Mouse (Mus musculus): ENCODE data around the gene Khdc4. TPM values are rescaled to one million over a fixed set of nuclear protein-coding genes. Genes with fewer than 3 reads are reported as not detected.

The Khdc4 gene
- 100 to 1,000 TPM in 1 of 2 experiments, 10 to 100 TPM in 1; 93.7 to 133 TPM for polyA plus RNA-seq (2017; shearing (Covaris generic))

DNA sequence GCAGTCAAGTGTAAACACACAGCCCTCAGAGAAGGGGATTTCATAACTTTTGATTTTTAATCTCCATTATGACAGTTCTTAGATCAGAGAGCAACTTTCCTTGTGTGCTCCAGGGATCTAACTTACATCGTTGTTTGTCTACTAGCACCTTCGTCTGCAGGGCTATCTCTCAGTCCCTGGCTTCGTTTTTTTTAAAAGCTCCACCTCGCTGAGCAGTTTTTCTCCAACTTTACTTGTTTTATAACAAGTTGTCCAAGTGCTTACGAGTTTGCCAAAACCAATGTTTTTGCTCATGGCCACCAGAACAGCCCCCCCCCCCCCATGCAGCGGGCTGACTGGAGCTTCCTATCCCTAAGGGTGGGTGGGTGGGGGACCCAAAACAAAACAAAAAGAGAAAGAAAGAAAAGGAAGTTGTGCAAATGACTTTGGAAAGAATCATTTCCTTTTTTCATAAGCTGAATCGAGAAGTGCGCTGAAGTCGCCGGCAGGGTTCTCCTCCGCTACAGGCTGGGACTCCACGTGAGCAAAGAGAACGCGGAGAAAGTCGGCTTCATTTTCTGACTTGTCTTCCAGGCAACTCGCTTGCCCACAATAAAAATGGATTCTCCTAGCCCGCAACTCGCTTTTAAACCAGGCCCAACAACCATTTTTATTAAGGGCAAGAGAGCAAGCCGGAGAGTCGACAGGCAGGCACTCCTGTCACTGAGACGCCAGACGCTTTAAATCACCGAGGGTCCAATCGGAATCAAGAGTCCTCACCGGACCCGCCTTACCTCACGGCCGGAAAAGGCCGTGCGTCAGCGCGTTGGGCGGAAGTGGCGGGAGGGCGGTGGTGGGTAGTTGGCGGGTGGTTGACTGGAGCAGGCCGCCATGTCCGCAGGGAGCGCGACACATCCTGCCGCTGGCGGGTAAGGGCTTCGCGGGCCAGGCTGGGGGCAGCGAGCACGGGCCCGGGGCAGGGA, at the start of gene Khdc4:
Gene Khdc4, plus strand, starts transcription at position 824 of the 962 bp plus-strand sequence.

DNA sequence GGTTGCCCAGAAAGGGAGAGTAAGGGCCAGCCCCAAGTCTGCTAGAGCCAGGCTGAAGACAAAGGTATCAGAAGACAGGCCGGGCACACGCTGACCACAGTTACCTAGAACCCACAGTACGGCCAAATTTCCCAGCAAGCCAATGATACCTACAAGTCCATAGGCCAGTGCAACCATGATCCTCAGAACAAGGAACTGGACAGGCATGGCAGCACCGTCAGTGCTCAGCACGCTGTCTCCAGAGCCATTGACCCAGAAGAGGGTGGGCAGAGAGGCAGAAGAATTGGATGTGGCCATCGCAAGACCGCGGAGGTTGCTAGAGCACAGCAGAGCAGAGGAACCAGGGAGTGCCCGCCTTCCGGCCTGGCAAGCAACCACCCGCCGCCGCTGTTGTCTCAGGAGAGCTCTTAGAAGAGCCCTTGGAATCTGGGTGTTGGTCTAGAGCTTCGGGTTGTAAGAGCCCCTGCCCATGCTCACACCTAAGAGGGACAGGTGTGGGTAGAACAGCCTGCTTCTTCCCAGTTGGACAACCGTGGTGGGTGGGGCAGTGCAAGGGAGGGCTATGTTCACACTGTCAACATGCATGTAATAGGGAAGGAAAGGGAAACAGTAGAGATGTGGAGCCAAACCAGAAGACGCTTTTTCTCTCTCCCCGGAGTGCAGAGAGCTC, 32.6 kb upstream of the Khdc4 start, which contains the start of gene Rxfp4:
Gene Rxfp4, minus strand, starts transcription at position 297 of the 670 bp plus-strand sequence.

DNA sequence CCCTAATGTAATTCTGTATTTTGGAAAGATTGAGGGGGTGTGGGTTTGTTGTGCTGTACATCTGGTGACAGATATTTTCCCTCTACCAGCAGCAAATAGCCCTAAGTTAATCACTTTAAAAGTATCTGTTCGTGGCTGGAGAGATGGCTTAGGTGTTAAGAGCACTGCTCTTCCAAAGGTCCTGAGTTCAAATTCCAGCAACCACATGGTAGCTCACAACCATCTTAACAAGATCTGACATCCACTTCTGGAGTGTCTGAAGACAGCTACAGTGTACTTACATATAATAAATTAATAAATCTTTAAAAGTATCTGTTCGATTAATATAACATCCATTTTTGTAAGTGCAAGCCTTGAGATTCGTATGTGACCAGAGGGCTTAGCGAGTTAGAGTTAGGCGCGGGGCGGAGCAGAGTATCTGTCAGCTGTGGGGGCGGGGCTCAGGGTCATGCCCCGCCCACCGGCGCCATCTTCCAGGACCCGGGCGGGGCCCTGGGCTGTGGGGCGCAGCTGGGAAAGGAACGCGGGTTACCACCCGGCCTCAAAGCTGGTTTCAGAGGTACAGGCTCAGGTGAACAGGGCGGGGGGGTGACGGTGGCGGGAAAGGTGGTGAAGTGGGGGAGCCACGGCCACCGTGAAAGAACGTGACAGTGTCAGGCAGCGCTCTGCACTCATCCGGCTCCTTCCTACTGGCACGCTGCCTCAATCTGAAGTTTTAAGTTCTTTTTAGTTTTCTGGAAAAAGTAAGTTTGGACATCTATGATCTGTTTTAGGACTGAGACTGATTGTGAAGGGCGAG, 31.0 kb downstream of the Khdc4 start, which contains the start of gene Rit1:
Gene Rit1, plus strand, starts transcription at position 440 of the 799 bp plus-strand sequence.

Other genes starting within 250 kb of the Khdc4 start
- gene Sema4a, start 224.6 kb upstream of the Khdc4 start, polyA plus RNA-seq (2017; shearing (Covaris generic)) = 100 to 1,000 TPM in 1 of 2 experiments, 10 to 100 TPM in 1; 36.5 to 227 TPM
- 10 to 100 TPM; 19.0 to 26.0 TPM for gene Lmna, start 175.8 kb upstream of the Khdc4 start, polyA plus RNA-seq (2017; shearing (Covaris generic))
- under 1 TPM; 0.24 to 0.40 TPM for gene Mex3a, start 153.4 kb upstream of the Khdc4 start, polyA plus RNA-seq (2017; shearing (Covaris generic))
- 1 to 10 TPM in 1 of 2 experiments, under 1 TPM in 1; 0.77 to 1.7 TPM for gene Rab25, start 137.5 kb upstream of the Khdc4 start, polyA plus RNA-seq (2017; shearing (Covaris generic))
- 100 to 1,000 TPM; 166 to 168 TPM for gene Lamtor2, start 132.7 kb upstream of the Khdc4 start, polyA plus RNA-seq (2017; shearing (Covaris generic))
- 10 to 100 TPM; 48.2 to 54.1 TPM for gene Ubqln4, start 132.0 kb upstream of the Khdc4 start, polyA plus RNA-seq (2017; shearing (Covaris generic))
- gene Ssr2, start 109.9 kb upstream of the Khdc4 start, polyA plus RNA-seq (2017; shearing (Covaris generic)) = 100 to 1,000 TPM in 1 of 2 experiments, 10 to 100 TPM in 1; 99.3 to 122 TPM
- gene Arhgef2, start 79.8 kb upstream of the Khdc4 start, polyA plus RNA-seq (2017; shearing (Covaris generic)) = 100 to 1,000 TPM; 120 to 137 TPM
- gene Rxfp4, start 32.7 kb upstream of the Khdc4 start, polyA plus RNA-seq (2017; shearing (Covaris generic)) = not detected
- gene Rit1, start 31.0 kb downstream of the Khdc4 start, polyA plus RNA-seq (2017; shearing (Covaris generic)) = 10 to 100 TPM; 52.5 to 58.6 TPM
- 100 to 1,000 TPM in 1 of 2 experiments, 10 to 100 TPM in 1; 64.9 to 104 TPM for gene Syt11, start 89.4 kb downstream of the Khdc4 start, polyA plus RNA-seq (2017; shearing (Covaris generic))
- gene Gon4l, start 149.4 kb downstream of the Khdc4 start, polyA plus RNA-seq (2017; shearing (Covaris generic)) = 10 to 100 TPM; 28.8 to 30.0 TPM
- 10 to 100 TPM; 27.2 to 32.3 TPM for gene Msto1, start 228.2 kb downstream of the Khdc4 start, polyA plus RNA-seq (2017; shearing (Covaris generic))